Mouse (Mus musculus): ENCODE data around the gene Ppp1r12a.

Ppp1r12a gene

GRCm38 (mm10) chr10:108161261-108162256 is at the start of gene Ppp1r12a:
Ppp1r12a (plus strand) TSS chr10:108162193.
- DNase-seq: peak; percentile 95

GRCm38 (mm10) chr10:108113361-108114237 is 48.4 kb upstream of the Ppp1r12a start:
- no peak for DNase-seq

- no peak for DNase-seq
Observed at GRCm38 (mm10) chr10:108118200-108119163, 43.5 kb upstream of the Ppp1r12a start.

- DNase-seq: no peak
Observed at GRCm38 (mm10) chr10:108119416-108119815, 42.6 kb upstream of the Ppp1r12a start.

- DNase-seq: no peak
Observed at GRCm38 (mm10) chr10:108124934-108125599, 36.9 kb upstream of the Ppp1r12a start.

- DNase-seq: no peak
Observed at GRCm38 (mm10) chr10:108129167-108129566, 32.8 kb upstream of the Ppp1r12a start.

GRCm38 (mm10) chr10:108131858-108132257 is 30.1 kb upstream of the Ppp1r12a start:
- DNase-seq: no peak

GRCm38 (mm10) chr10:108133253-108133652 is 28.7 kb upstream of the Ppp1r12a start:
- no peak for DNase-seq

- DNase-seq: no peak
Observed at GRCm38 (mm10) chr10:108133745-108134144, 28.2 kb upstream of the Ppp1r12a start.

- no peak for DNase-seq
Observed at GRCm38 (mm10) chr10:108138347-108138746, 23.6 kb upstream of the Ppp1r12a start.

GRCm38 (mm10) chr10:108139788-108140187 is 22.2 kb upstream of the Ppp1r12a start:
- no peak for DNase-seq

GRCm38 (mm10) chr10:108140742-108141141 is 21.3 kb upstream of the Ppp1r12a start:
- no peak for DNase-seq

GRCm38 (mm10) chr10:108143991-108144525 is 17.9 kb upstream of the Ppp1r12a start:
- no peak for DNase-seq

GRCm38 (mm10) chr10:108145701-108146100 is 16.3 kb upstream of the Ppp1r12a start:
- DNase-seq: no peak

- DNase-seq: no peak
Observed at GRCm38 (mm10) chr10:108147031-108147430, 15.0 kb upstream of the Ppp1r12a start.

GRCm38 (mm10) chr10:108153301-108153700 is 8.7 kb upstream of the Ppp1r12a start:
- DNase-seq: no peak

- DNase-seq: no peak
Observed at GRCm38 (mm10) chr10:108155042-108155686, 6.8 kb upstream of the Ppp1r12a start.

GRCm38 (mm10) chr10:108155687-108156067 is 6.3 kb upstream of the Ppp1r12a start:
- DNase-seq: no peak

- no peak for DNase-seq
Observed at GRCm38 (mm10) chr10:108156128-108156527, 5.9 kb upstream of the Ppp1r12a start.

- no peak for DNase-seq
Observed at GRCm38 (mm10) chr10:108159002-108159401, 3.0 kb upstream of the Ppp1r12a start.

Data from kidney, adult 11 months (tissue).